Mouse (Mus musculus) kidney, adult 2 months (tissue): ENCODE measurements around the gene Tecpr1. TPM values are rescaled to one million over a fixed set of nuclear protein-coding genes. Genes with fewer than 3 reads are reported as not detected.

Experiments used
- DNase-seq: peaks from one replicate; pipeline ENCODE4 v3.0.0; 2021
- H3K27ac ChIP-seq: fragments of 200-500 bp; 2 replicates; pipeline ENCODE4 v1.5.1; 2012; ENCODE audit warnings: low read depth, low read length, control low read depth, inconsistent platforms; ENCODE audit not compliant: insufficient read depth
- H3K27me3 ChIP-seq: fragments of 200-500 bp; replicated peaks from 2 replicates; pipeline ENCODE4 v1.6.1; 2012; ENCODE audit warnings: mild to moderate bottlenecking, moderate library complexity, low read length, inconsistent platforms; ENCODE audit not compliant: control insufficient read depth, insufficient read depth
- H3K36me3 ChIP-seq: fragments of 200-500 bp; 2 replicates; pipeline ENCODE4 v1.6.1; 2012; ENCODE audit warnings: mild to moderate bottlenecking, moderate library complexity, low read length, inconsistent platforms; ENCODE audit not compliant: control insufficient read depth, insufficient read depth
- H3K4me1 ChIP-seq: fragments of 200-500 bp; 2 replicates; pipeline ENCODE4 v1.6.1; 2011; ENCODE audit warnings: low read length; ENCODE audit not compliant: control insufficient read depth, insufficient read depth
- H3K4me3 ChIP-seq: fragments of 200-500 bp; 2 replicates; pipeline ENCODE4 v1.5.1; 2011; ENCODE audit warnings: mild to moderate bottlenecking, low read depth, low read length, control low read depth; ENCODE audit not compliant: insufficient read depth
- CTCF ChIP-seq: fragments of 200-500 bp; conservative IDR thresholded peaks from 2 replicates; pipeline ENCODE4 v1.5.1; 2011; ENCODE audit warnings: low read depth, mild to moderate bottlenecking, control low read depth, low read length, moderate library complexity, mixed read lengths; ENCODE audit not compliant: insufficient read depth, insufficient read length
- POLR2A ChIP-seq: fragments of 200-500 bp; IDR thresholded peaks from one replicate; pipeline ENCODE4 v1.6.1; 2011; ENCODE audit warnings: low read depth, low read length, control low read depth
- WGBS: fragments of 180-500 bp; shearing (Covaris S2); methylation state at CpG from one replicate; pipeline ENCODE4 v1.1.7; 2018; 5-methylcytosine and 5-hydroxymethylcytosine counted together
- polyA plus RNA-seq: library from polyadenylated mRNA; depleted of rRNA; stranded (reverse); fragments of >200 nt; gene quantifications from 2 replicates; pipeline ENCODE4 v1.2.3, GENCODE M21; 2012

The Tecpr1 gene
- polyA plus RNA-seq, 1 experiment: 35.6 TPM

- TF ChIP-seq POLR2A: no peak
- TF ChIP-seq CTCF: no peak
- Histone ChIP-seq H3K27ac (no peak overlapping the region), H3K4me3 (no peak overlapping the region), H3K27me3 (no peaks in the 10 kb centered on the region), H3K4me1 (no peaks in the 10 kb centered on the region), H3K36me3 (peaks cover 2% of the 10 kb centered on the region; the same call in 1 of the 2 replicates)
- WGBS: 84% methylated on average over 18 of the region's 18 CpGs
- DNase-seq: no peak
Measured at GRCm38 (mm10) chr5:144173648-144174047, 49.8 kb downstream of the Tecpr1 start.

GRCm38 (mm10) chr5:144169275-144169975 is 54.0 kb downstream of the Tecpr1 start:
- TF ChIP-seq CTCF: no peak
- no peak for TF ChIP-seq POLR2A
- Histone ChIP-seq H3K36me3 (no peaks in the 10 kb centered on the region; the same call in 1 of the 2 replicates), H3K27me3 (no peaks in the 10 kb centered on the region), H3K4me1 (no peaks in the 10 kb centered on the region), H3K4me3 (no peak overlapping the region), H3K27ac (no peak overlapping the region)
- peak; percentile 57 for DNase-seq
- 44% methylated on average over 8 of the region's 8 CpGs for whole genome bisulfite sequencing

- 81% methylated on average over 3 of the region's 3 CpGs for WGBS
- H3K36me3 ChIP-seq: no peaks in the 10 kb centered on the region; the same call in 1 of the 2 replicates
- no peak overlapping the region for H3K4me3 ChIP-seq
- H3K4me1 ChIP-seq: 0 out of 2 replicates have a peak, but pooled peaks cover 5% of the 10 kb centered on the region
- TF ChIP-seq CTCF (no peak), POLR2A (no peak)
- H3K27me3 ChIP-seq: no peaks in the 10 kb centered on the region
- H3K27ac ChIP-seq: no peak overlapping the region
- DNase-seq: no peak
Measured at GRCm38 (mm10) chr5:144165756-144166155, 57.7 kb downstream of the Tecpr1 start.

- Histone ChIP-seq H3K4me3 (no peak overlapping the region), H3K36me3 (no peaks in the 10 kb centered on the region; the same call in 1 of the 2 replicates), H3K27me3 (no peaks in the 10 kb centered on the region), H3K27ac (peak overlapping the region; percentile 69), H3K4me1 (peaks cover 13% of the 10 kb centered on the region)
- TF ChIP-seq CTCF: no peak
- TF ChIP-seq POLR2A: no peak
- 51% methylated on average over 10 of the region's 10 CpGs for WGBS
- DNase-seq: peak; percentile 92
Measured at GRCm38 (mm10) chr5:144162813-144163517, 60.5 kb downstream of the Tecpr1 start.

GRCm38 (mm10) chr5:144162080-144162812 is 61.2 kb downstream of the Tecpr1 start:
- no peak for TF ChIP-seq POLR2A
- TF ChIP-seq CTCF: no peak
- peak overlapping the region; percentile 69 for H3K27ac ChIP-seq
- H3K4me1 ChIP-seq: peaks cover 15% of the 10 kb centered on the region
- H3K27me3 ChIP-seq: no peaks in the 10 kb centered on the region
- no peaks in the 10 kb centered on the region; the same call in 1 of the 2 replicates for H3K36me3 ChIP-seq
- no peak overlapping the region for H3K4me3 ChIP-seq
- WGBS: 74% methylated on average over 5 of the region's 5 CpGs
- no peak for DNase-seq

GRCm38 (mm10) chr5:144159137-144159536 is 64.3 kb downstream of the Tecpr1 start:
- H3K4me3 ChIP-seq: no peak overlapping the region
- TF ChIP-seq POLR2A (no peak), CTCF (no peak)
- no peak for DNase-seq
- 77% methylated on average over 8 of the region's 8 CpGs for WGBS
- H3K27me3 ChIP-seq: no peaks in the 10 kb centered on the region
- peak overlapping the region; percentile 45 for H3K27ac ChIP-seq
- no peaks in the 10 kb centered on the region; the same call in 1 of the 2 replicates for H3K36me3 ChIP-seq
- peaks cover 17% of the 10 kb centered on the region for H3K4me1 ChIP-seq
